Mouse (Mus musculus) megakaryocyte, embryonic 14.5 days (primary cell): Measurements from ENCODE around the gene Hoxa11.

Experiments
- FLI1 ChIP-seq: IDR thresholded peaks from 2 replicates; pipeline ENCODE4 v1.6.1; 2012; ENCODE audit warnings: low read length, inconsistent platforms, mixed read lengths
- GATA1 ChIP-seq: IDR thresholded peaks from 3 replicates; pipeline ENCODE4 v1.6.1; 2012; ENCODE audit warnings: mixed read lengths, low read length, inconsistent platforms, borderline replicate concordance

DNA sequence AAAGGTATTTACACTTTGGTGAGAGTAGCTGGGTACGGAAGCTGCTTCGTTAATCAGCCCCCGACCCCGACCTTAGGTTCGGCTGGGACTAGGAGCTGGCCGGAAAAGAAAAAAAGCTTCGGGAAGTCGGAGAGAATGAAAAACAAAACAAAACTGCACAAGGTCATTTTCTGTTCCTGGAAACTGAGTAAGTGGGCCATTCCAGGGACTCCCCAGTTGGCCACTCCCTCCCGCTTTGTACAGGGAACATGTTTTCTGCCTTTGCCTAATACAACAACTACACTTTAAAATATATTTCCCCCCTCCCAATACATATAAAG lies 21.0 kb upstream of the Hoxa11 start:
- TF ChIP-seq GATA1 (no peak), FLI1 (no peak)
